Mouse (Mus musculus): ENCODE results near the gene Myom1. TPM values are rescaled to one million over a fixed set of nuclear protein-coding genes. Genes with fewer than 3 reads are reported as not detected.

Myom1 gene
- polyA plus RNA-seq, 1 experiment from 2014 or later: 5.9 TPM

- H3K9me3 ChIP-seq (replicated peaks; ENCODE audit: control insufficient read depth, low read length): no peaks in the 10 kb centered on the region
- H3K4me1 ChIP-seq (ENCODE audit: control insufficient read depth, insufficient read depth, low read length): no peaks in the 10 kb centered on the region; the same call in 1 of the 2 replicates
- H3K4me3 ChIP-seq (ENCODE audit: low read depth, low read length): no peak overlapping the region
- no peak overlapping the region for H3K9ac ChIP-seq (replicated peaks; ENCODE audit: low read length)
- no peak overlapping the region for H3K4me2 ChIP-seq (ENCODE audit: low read depth, low read length)
- ATAC-seq (replicated peaks; ENCODE audit: insufficient number of reproducible peaks, low FRiP score, low TSS enrichment, low read depth): no peak
- H3K27ac ChIP-seq (replicated peaks; ENCODE audit: low read depth, low read length): no peak overlapping the region
- H3K36me3 ChIP-seq (replicated peaks; ENCODE audit: control insufficient read depth, insufficient read depth, low read depth, low read length): peaks cover 6% of the 10 kb centered on the region
- H3K27me3 ChIP-seq (ENCODE audit: control insufficient read depth, insufficient read depth, low read length): no peaks in the 10 kb centered on the region
- 94% methylated on average over 12 of the region's 12 CpGs for whole genome bisulfite sequencing
- DNase-seq (ENCODE audit: low spot score): no peak
These were observed 14.1 kb upstream of the Myom1 start for GRCm38 (mm10) chr17:70988337-70988767.

GRCm38 (mm10) chr17:70989430-70989829 is 13.0 kb upstream of the Myom1 start:
- Histone ChIP-seq H3K9ac (replicated peaks; ENCODE audit: low read length) (peak overlapping the region; percentile 88), H3K9me3 (replicated peaks; ENCODE audit: control insufficient read depth, low read length) (no peaks in the 10 kb centered on the region), H3K4me2 (ENCODE audit: low read depth, low read length) (peak overlapping the region; percentile 86), H3K36me3 (replicated peaks; ENCODE audit: control insufficient read depth, insufficient read depth, low read depth, low read length) (peaks cover 6% of the 10 kb centered on the region), H3K4me3 (ENCODE audit: low read depth, low read length) (peak overlapping the region; percentile 85), H3K27me3 (ENCODE audit: control insufficient read depth, insufficient read depth, low read length) (no peaks in the 10 kb centered on the region), H3K4me1 (ENCODE audit: control insufficient read depth, insufficient read depth, low read length) (no peaks in the 10 kb centered on the region; the same call in 1 of the 2 replicates), H3K27ac (replicated peaks; ENCODE audit: low read depth, low read length) (no peak overlapping the region)
- no peak for ATAC-seq (replicated peaks; ENCODE audit: insufficient number of reproducible peaks, low FRiP score, low TSS enrichment, low read depth)
- no peak for DNase-seq (ENCODE audit: low spot score)
- 64% methylated on average over 8 of the region's 8 CpGs for WGBS

GRCm38 (mm10) chr17:70989991-70990390 is 12.4 kb upstream of the Myom1 start:
- Histone ChIP-seq H3K27me3 (ENCODE audit: control insufficient read depth, insufficient read depth, low read length) (no peaks in the 10 kb centered on the region), H3K9ac (replicated peaks; ENCODE audit: low read length) (peak overlapping the region; percentile 88), H3K4me1 (ENCODE audit: control insufficient read depth, insufficient read depth, low read length) (no peaks in the 10 kb centered on the region; the same call in 1 of the 2 replicates), H3K36me3 (replicated peaks; ENCODE audit: control insufficient read depth, insufficient read depth, low read depth, low read length) (peaks cover 6% of the 10 kb centered on the region), H3K9me3 (replicated peaks; ENCODE audit: control insufficient read depth, low read length) (no peaks in the 10 kb centered on the region), H3K27ac (replicated peaks; ENCODE audit: low read depth, low read length) (peak overlapping the region; percentile 93), H3K4me3 (ENCODE audit: low read depth, low read length) (peak overlapping the region; percentile 85), H3K4me2 (ENCODE audit: low read depth, low read length) (peak overlapping the region; percentile 86)
- ATAC-seq (replicated peaks; ENCODE audit: insufficient number of reproducible peaks, low FRiP score, low TSS enrichment, low read depth): peak; percentile 64
- peak; percentile 42 for DNase-seq (ENCODE audit: low spot score)
- WGBS: under 1% methylated on average over 23 of the region's 24 CpGs

GRCm38 (mm10) chr17:70990403-70991303 is 11.8 kb upstream of the Myom1 start:
- WGBS: under 1% methylated on average over 67 of the region's 70 CpGs
- peak overlapping the region; percentile 88 for H3K9ac ChIP-seq (replicated peaks; ENCODE audit: low read length)
- peaks cover 9% of the 10 kb centered on the region for H3K36me3 ChIP-seq (replicated peaks; ENCODE audit: control insufficient read depth, insufficient read depth, low read depth, low read length)
- ATAC-seq (replicated peaks; ENCODE audit: insufficient number of reproducible peaks, low FRiP score, low TSS enrichment, low read depth) (peak; percentile 84), DNase-seq (ENCODE audit: low spot score) (peak; percentile 88)
- H3K9me3 ChIP-seq (replicated peaks; ENCODE audit: control insufficient read depth, low read length): no peaks in the 10 kb centered on the region
- peak overlapping the region; percentile 86 for H3K4me2 ChIP-seq (ENCODE audit: low read depth, low read length)
- H3K4me1 ChIP-seq (ENCODE audit: control insufficient read depth, insufficient read depth, low read length): no peaks in the 10 kb centered on the region; the same call in 1 of the 2 replicates
- peak overlapping the region; percentile 93 for H3K27ac ChIP-seq (replicated peaks; ENCODE audit: low read depth, low read length)
- no peaks in the 10 kb centered on the region for H3K27me3 ChIP-seq (ENCODE audit: control insufficient read depth, insufficient read depth, low read length)
- H3K4me3 ChIP-seq (ENCODE audit: low read depth, low read length): peak overlapping the region; percentile 85

- ATAC-seq (replicated peaks; ENCODE audit: insufficient number of reproducible peaks, low FRiP score, low TSS enrichment, low read depth) (no peak), DNase-seq (ENCODE audit: low spot score) (peak; percentile 43)
- WGBS: 82% methylated on average over 16 of the region's 16 CpGs
- no peak overlapping the region for H3K9ac ChIP-seq (replicated peaks; ENCODE audit: low read length)
- no peak overlapping the region; the same call in 1 of the 2 replicates for H3K27ac ChIP-seq (replicated peaks; ENCODE audit: low read depth, low read length)
- H3K27me3 ChIP-seq (ENCODE audit: control insufficient read depth, insufficient read depth, low read length): no peaks in the 10 kb centered on the region
- no peaks in the 10 kb centered on the region for H3K9me3 ChIP-seq (replicated peaks; ENCODE audit: control insufficient read depth, low read length)
- H3K4me3 ChIP-seq (ENCODE audit: low read depth, low read length): no peak overlapping the region
- no peaks in the 10 kb centered on the region; the same call in 1 of the 2 replicates for H3K4me1 ChIP-seq (ENCODE audit: control insufficient read depth, insufficient read depth, low read length)
- H3K36me3 ChIP-seq (replicated peaks; ENCODE audit: control insufficient read depth, insufficient read depth, low read depth, low read length): peaks cover 11% of the 10 kb centered on the region
- H3K4me2 ChIP-seq (ENCODE audit: low read depth, low read length): no peak overlapping the region
These were observed 10.5 kb upstream of the Myom1 start for GRCm38 (mm10) chr17:70991706-70992625.

- no peak for DNase-seq (ENCODE audit: low spot score)
- Histone ChIP-seq H3K4me1 (ENCODE audit: control insufficient read depth, insufficient read depth, low read length) (no peaks in the 10 kb centered on the region; the same call in 1 of the 2 replicates), H3K27ac (replicated peaks; ENCODE audit: low read depth, low read length) (no peak overlapping the region), H3K4me3 (ENCODE audit: low read depth, low read length) (no peak overlapping the region), H3K4me2 (ENCODE audit: low read depth, low read length) (no peak overlapping the region), H3K36me3 (replicated peaks; ENCODE audit: control insufficient read depth, insufficient read depth, low read depth, low read length) (peaks cover 11% of the 10 kb centered on the region), H3K27me3 (ENCODE audit: control insufficient read depth, insufficient read depth, low read length) (no peaks in the 10 kb centered on the region), H3K9me3 (replicated peaks; ENCODE audit: control insufficient read depth, low read length) (no peaks in the 10 kb centered on the region), H3K9ac (replicated peaks; ENCODE audit: low read length) (no peak overlapping the region)
- no peak for ATAC-seq (replicated peaks; ENCODE audit: insufficient number of reproducible peaks, low FRiP score, low TSS enrichment, low read depth)
- 80% methylated on average over 9 of the region's 9 CpGs for WGBS
These were observed 9.8 kb upstream of the Myom1 start for GRCm38 (mm10) chr17:70992662-70993061.

- Histone ChIP-seq H3K4me1 (ENCODE audit: control insufficient read depth, insufficient read depth, low read length) (no peaks in the 10 kb centered on the region; the same call in 1 of the 2 replicates), H3K36me3 (replicated peaks; ENCODE audit: control insufficient read depth, insufficient read depth, low read depth, low read length) (peaks cover 11% of the 10 kb centered on the region), H3K9ac (replicated peaks; ENCODE audit: low read length) (no peak overlapping the region), H3K4me3 (ENCODE audit: low read depth, low read length) (no peak overlapping the region), H3K4me2 (ENCODE audit: low read depth, low read length) (no peak overlapping the region), H3K9me3 (replicated peaks; ENCODE audit: control insufficient read depth, low read length) (no peaks in the 10 kb centered on the region), H3K27me3 (ENCODE audit: control insufficient read depth, insufficient read depth, low read length) (no peaks in the 10 kb centered on the region), H3K27ac (replicated peaks; ENCODE audit: low read depth, low read length) (no peak overlapping the region)
- peak; percentile 49 for DNase-seq (ENCODE audit: low spot score)
- 37% methylated on average over 3 of the region's 3 CpGs for WGBS
- ATAC-seq (replicated peaks; ENCODE audit: insufficient number of reproducible peaks, low FRiP score, low TSS enrichment, low read depth): no peak
These were observed 9.0 kb upstream of the Myom1 start for GRCm38 (mm10) chr17:70993385-70993807.

Data from embryonic facial prominence, embryonic 11.5 days (tissue).